Mouse (Mus musculus) forebrain, embryonic 13.5 days (tissue): ENCODE measurements around the gene B4gat1. TPM values are rescaled to one million over a fixed set of nuclear protein-coding genes. Genes with fewer than 3 reads are reported as not detected.
"Not testable (repeated sequence)": the region's sequence is repeated elsewhere in the genome, so short reads cannot be mapped to it uniquely, and the experiment has no call there.

Source experiments
- ATAC-seq: fragments of 200-750 bp; cut with Nextera tagmentation; 2 replicates; pipeline ENCODE4 v1.8.0; 2017
- H3K27ac ChIP-seq: fragments of 300-500 bp; sonication (generic); 2 replicates; pipeline ENCODE4 v1.5.1; 2015; ENCODE audit warnings: inconsistent platforms, mild to moderate bottlenecking, moderate library complexity
- H3K27me3 ChIP-seq: fragments of 300-500 bp; sonication (generic); 2 replicates; pipeline ENCODE4 v1.6.1; 2015; ENCODE audit warnings: mild to moderate bottlenecking, inconsistent platforms
- H3K36me3 ChIP-seq: fragments of 300-500 bp; sonication (generic); 2 replicates; pipeline ENCODE4 v1.6.1; 2015; ENCODE audit warnings: mild to moderate bottlenecking, inconsistent platforms; ENCODE audit not compliant: poor library complexity, severe bottlenecking
- H3K4me1 ChIP-seq: fragments of 300-500 bp; sonication (generic); 2 replicates; pipeline ENCODE4 v1.6.1; 2015; ENCODE audit warnings: inconsistent platforms
- H3K4me2 ChIP-seq: fragments of 300-500 bp; sonication (generic); 2 replicates; pipeline ENCODE4 v1.6.1; 2015; ENCODE audit warnings: inconsistent platforms, mild to moderate bottlenecking, moderate library complexity
- H3K4me3 ChIP-seq: fragments of 300-500 bp; sonication (generic); 2 replicates; pipeline ENCODE4 v1.5.1; 2015; ENCODE audit warnings: mild to moderate bottlenecking, inconsistent platforms
- H3K9ac ChIP-seq: fragments of 300-500 bp; sonication (generic); 2 replicates; pipeline ENCODE4 v1.6.1; 2015; ENCODE audit warnings: mild to moderate bottlenecking, inconsistent platforms
- H3K9me3 ChIP-seq: fragments of 300-500 bp; sonication (generic); replicated peaks from 2 replicates; pipeline ENCODE4 v1.6.1; 2016; ENCODE audit warnings: inconsistent platforms
- WGBS: fragments of 180-500 bp; shearing (Covaris S2); methylation state at CpG from one replicate; pipeline ENCODE4 v1.1.7; 2015; 5-methylcytosine and 5-hydroxymethylcytosine counted together
- polyA plus RNA-seq: library from polyadenylated mRNA; unstranded; fragments of >200 nt; fragmentation: Nextera tagmentation; extraction: Ambion mirVana; gene quantifications from 2 replicates; pipeline ENCODE4 v1.2.1, GENCODE M21; 2015

Gene B4gat1
- 39.4 and 40.3 TPM in 2 replicates for polyA plus RNA-seq

GRCm38 (mm10) chr19:5038709-5039156 is at the start of gene B4gat1, which contains the start of gene AC124502.3:
Gene B4gat1 (plus strand): TSS chr19:5038826.
Gene AC124502.3 (plus strand): TSS chr19:5038891.
- Histone ChIP-seq H3K36me3 (peaks cover 12% of the 10 kb centered on the region), H3K4me3 (peak within 1 kb of the TSS; percentile 97), H3K27ac (peak within 1 kb of the TSS; percentile 82), H3K9ac (peak within 1 kb of the TSS; percentile 91), H3K9me3 (no peaks in the 10 kb centered on the region), H3K4me1 (peaks cover 43% of the 10 kb centered on the region), H3K4me2 (peak within 1 kb of the TSS; percentile 100), H3K27me3 (no peaks in the 10 kb centered on the region)
- peak; percentile 93 for ATAC-seq
- under 1% methylated on average over 42 of the region's 44 CpGs for WGBS

- H3K4me2 ChIP-seq = peak overlapping the region; percentile 69
- H3K9ac ChIP-seq = peak overlapping the region; percentile 70
- H3K36me3 ChIP-seq = no peaks in the 10 kb centered on the region
- peak overlapping the region; percentile 46 for H3K4me3 ChIP-seq
- peaks cover 96% of the 10 kb centered on the region for H3K27me3 ChIP-seq
- no peak overlapping the region for H3K27ac ChIP-seq
- peaks cover 35% of the 10 kb centered on the region for H3K4me1 ChIP-seq
- WGBS = 3% methylated on average over 13 of the region's 13 CpGs
- ATAC-seq = no peak
- no peaks in the 10 kb centered on the region for H3K9me3 ChIP-seq
These were observed 49.6 kb upstream of the B4gat1 start for GRCm38 (mm10) chr19:4989013-4989412.

- H3K4me3 ChIP-seq = peak overlapping the region; percentile 46
- WGBS = 16% methylated on average over 45 of the region's 47 CpGs
- H3K36me3 ChIP-seq = no peaks in the 10 kb centered on the region
- peak; percentile 85 for ATAC-seq
- H3K4me1 ChIP-seq = peaks cover 35% of the 10 kb centered on the region
- H3K27me3 ChIP-seq = peaks cover 94% of the 10 kb centered on the region
- peak overlapping the region; percentile 31; the same call in 1 of the 2 replicates for H3K27ac ChIP-seq
- peak overlapping the region; percentile 70 for H3K9ac ChIP-seq
- H3K9me3 ChIP-seq = no peaks in the 10 kb centered on the region
- H3K4me2 ChIP-seq = peak overlapping the region; percentile 69
These were observed 49.0 kb upstream of the B4gat1 start for GRCm38 (mm10) chr19:4989434-4990255.

GRCm38 (mm10) chr19:4990256-4990625 is 48.4 kb upstream of the B4gat1 start, which contains the start of gene Npas4:
Gene Npas4 (minus strand): TSS chr19:4990316.
- whole genome bisulfite sequencing = 17% methylated on average over 4 of the region's 4 CpGs
- Histone ChIP-seq H3K36me3 (no peaks in the 10 kb centered on the region), H3K27me3 (peaks cover 93% of the 10 kb centered on the region), H3K27ac (peak within 1 kb of the TSS; percentile 31), H3K4me2 (peak within 1 kb of the TSS; percentile 69), H3K9me3 (no peaks in the 10 kb centered on the region), H3K4me3 (peak within 1 kb of the TSS; percentile 46), H3K4me1 (peaks cover 35% of the 10 kb centered on the region), H3K9ac (peak within 1 kb of the TSS; percentile 70)
- no peak for ATAC-seq

GRCm38 (mm10) chr19:4990716-4991115 is 47.9 kb upstream of the B4gat1 start:
- Histone ChIP-seq H3K27ac (peak overlapping the region; percentile 19; the same call in 1 of the 2 replicates), H3K4me1 (peaks cover 35% of the 10 kb centered on the region), H3K27me3 (peaks cover 88% of the 10 kb centered on the region), H3K4me2 (peak overlapping the region; percentile 69), H3K36me3 (no peaks in the 10 kb centered on the region), H3K4me3 (peak overlapping the region; percentile 46), H3K9me3 (no peaks in the 10 kb centered on the region), H3K9ac (peak overlapping the region; percentile 43)
- peak; percentile 31; the same call in 1 of the 2 replicates for ATAC-seq
- WGBS = 2% methylated on average over 21 of the region's 22 CpGs

- Histone ChIP-seq H3K4me2 (no peak overlapping the region), H3K27ac (no peak overlapping the region), H3K9ac (no peak overlapping the region), H3K9me3 (no peaks in the 10 kb centered on the region), H3K27me3 (peaks cover 79% of the 10 kb centered on the region), H3K36me3 (no peaks in the 10 kb centered on the region), H3K4me3 (no peak overlapping the region), H3K4me1 (peaks cover 35% of the 10 kb centered on the region)
- WGBS = 19% methylated on average over 8 of the region's 8 CpGs
- no peak for ATAC-seq
These were observed 46.3 kb upstream of the B4gat1 start for GRCm38 (mm10) chr19:4992371-4992770.

- Histone ChIP-seq H3K4me2 (0 out of 2 replicates have a peak overlapping the region, but pooled peaks have one; percentile 7), H3K9ac (no peak overlapping the region), H3K36me3 (no peaks in the 10 kb centered on the region), H3K9me3 (no peaks in the 10 kb centered on the region), H3K4me1 (peaks cover 35% of the 10 kb centered on the region), H3K4me3 (no peak overlapping the region), H3K27me3 (peaks cover 74% of the 10 kb centered on the region), H3K27ac (no peak overlapping the region)
- ATAC-seq = no peak
- WGBS = 7% methylated on average over 9 of the region's 9 CpGs
These were observed 45.7 kb upstream of the B4gat1 start for GRCm38 (mm10) chr19:4992904-4993303.

GRCm38 (mm10) chr19:4994043-4994442 is 44.6 kb upstream of the B4gat1 start:
- H3K9ac ChIP-seq = no peak overlapping the region
- peaks cover 67% of the 10 kb centered on the region for H3K27me3 ChIP-seq
- WGBS = 50% methylated on average over 5 of the region's 5 CpGs
- no peaks in the 10 kb centered on the region for H3K9me3 ChIP-seq
- no peak overlapping the region for H3K4me3 ChIP-seq
- no peak for ATAC-seq
- H3K4me2 ChIP-seq = no peak overlapping the region
- H3K36me3 ChIP-seq = no peaks in the 10 kb centered on the region
- peaks cover 31% of the 10 kb centered on the region for H3K4me1 ChIP-seq
- peak overlapping the region; percentile 40; the same call in 1 of the 2 replicates for H3K27ac ChIP-seq

GRCm38 (mm10) chr19:4999445-5000140 is 39.0 kb upstream of the B4gat1 start:
- WGBS = 81% methylated on average over 6 of the region's 6 CpGs
- Histone ChIP-seq H3K27me3 (peaks cover 27% of the 10 kb centered on the region), H3K36me3 (no peaks in the 10 kb centered on the region), H3K4me1 (peaks cover 12% of the 10 kb centered on the region), H3K27ac (no peak overlapping the region), H3K9me3 (no peaks in the 10 kb centered on the region), H3K4me3 (no peak overlapping the region), H3K9ac (no peak overlapping the region), H3K4me2 (no peak overlapping the region)
- ATAC-seq = no peak

GRCm38 (mm10) chr19:5001666-5002406 is 36.8 kb upstream of the B4gat1 start:
- under 1% methylated on average over 39 of the region's 39 CpGs for WGBS
- Histone ChIP-seq H3K4me3 (peak overlapping the region; percentile 37), H3K4me1 (peaks cover 12% of the 10 kb centered on the region), H3K27ac (peak overlapping the region; percentile 89), H3K36me3 (no peaks in the 10 kb centered on the region), H3K27me3 (peaks cover 17% of the 10 kb centered on the region), H3K9ac (peak overlapping the region; percentile 63), H3K4me2 (peak overlapping the region; percentile 70), H3K9me3 (peaks cover 8% of the 10 kb centered on the region; the same call in 1 of the 2 replicates)
- ATAC-seq = peak; percentile 99

- not testable (repeated sequence) for H3K27ac ChIP-seq, H3K9ac ChIP-seq, H3K4me3 ChIP-seq, H3K9me3 ChIP-seq, H3K4me2 ChIP-seq, H3K36me3 ChIP-seq, ATAC-seq
- Histone ChIP-seq H3K4me1 (peaks cover 12% of the 10 kb centered on the region), H3K27me3 (peaks cover 15% of the 10 kb centered on the region)
- WGBS = 54% methylated on average over 2 of the region's 2 CpGs
These were observed 35.0 kb upstream of the B4gat1 start for GRCm38 (mm10) chr19:5003644-5004043.
